Mouse (Mus musculus) kidney, embryonic 14.5 days (tissue): Measurements from ENCODE around the gene 4930486L24Rik. TPM values are rescaled to one million over a fixed set of nuclear protein-coding genes. Genes with fewer than 3 reads are reported as not detected.

Experiments used
- ATAC-seq: fragments of 200-750 bp; cut with Nextera tagmentation; 2 replicates; pipeline ENCODE4 v1.8.0; 2017; ENCODE audit warnings: moderate number of reproducible peaks, mild to moderate bottlenecking, moderate TSS enrichment, moderate library complexity; ENCODE audit not compliant: low FRiP score, low TSS enrichment
- H3K27ac ChIP-seq: fragments of 300-500 bp; sonication (generic); 2 replicates; pipeline ENCODE4 v1.5.1; 2014; ENCODE audit warnings: low read depth, mild to moderate bottlenecking, low read length, moderate library complexity, mixed read lengths
- H3K27me3 ChIP-seq: fragments of 300-500 bp; sonication (generic); 2 replicates; pipeline ENCODE4 v1.6.1; 2014; ENCODE audit warnings: mild to moderate bottlenecking, low read length; ENCODE audit not compliant: control insufficient read depth, insufficient read depth
- H3K36me3 ChIP-seq: fragments of 300-500 bp; sonication (generic); 2 replicates; pipeline ENCODE4 v1.6.1; 2014; ENCODE audit warnings: low read length, mixed read lengths; ENCODE audit not compliant: control insufficient read depth, insufficient read depth
- H3K4me1 ChIP-seq: fragments of 300-500 bp; sonication (generic); 2 replicates; pipeline ENCODE4 v1.6.1; 2014; ENCODE audit warnings: low read length, mixed read lengths; ENCODE audit not compliant: control insufficient read depth, insufficient read depth
- H3K4me2 ChIP-seq: fragments of 300-500 bp; sonication (generic); replicated peaks from 2 replicates; pipeline ENCODE4 v1.6.1; 2014; ENCODE audit warnings: low read depth, mild to moderate bottlenecking, low read length
- H3K4me3 ChIP-seq: fragments of 300-500 bp; sonication (generic); 2 replicates; pipeline ENCODE4 v1.5.1; 2014; ENCODE audit warnings: mild to moderate bottlenecking, low read length
- H3K9ac ChIP-seq: fragments of 300-500 bp; sonication (generic); 2 replicates; pipeline ENCODE4 v1.6.1; 2014; ENCODE audit warnings: low read depth, mild to moderate bottlenecking, low read length, moderate library complexity
- H3K9me3 ChIP-seq: fragments of 300-500 bp; sonication (generic); 2 replicates; pipeline ENCODE4 v1.6.1; 2016; ENCODE audit warnings: low read length; ENCODE audit not compliant: control insufficient read depth
- WGBS: fragments of 180-500 bp; shearing (Covaris S2); extraction: QIAGEN DNeasy Blood & Tissue Kit; methylation state at CpG from one replicate; pipeline ENCODE4 v1.1.7; 2014; 5-methylcytosine and 5-hydroxymethylcytosine counted together
- polyA plus RNA-seq: library from polyadenylated mRNA; unstranded; fragments of >200 nt; fragmentation: Nextera tagmentation; extraction: Ambion mirVana; gene quantifications from 2 replicates; pipeline ENCODE4 v1.2.1, GENCODE M21; 2014

4930486L24Rik gene
- polyA plus RNA-seq, 1 experiment from 2014 or later = 0.15 TPM

GRCm38 (mm10) chr13:60839353-60839902 lies 24.8 kb downstream of the 4930486L24Rik start:
- ATAC-seq = no peak
- no peak overlapping the region for H3K4me3 ChIP-seq
- 67% methylated on average over 2 of the region's 2 CpGs for WGBS

DNA sequence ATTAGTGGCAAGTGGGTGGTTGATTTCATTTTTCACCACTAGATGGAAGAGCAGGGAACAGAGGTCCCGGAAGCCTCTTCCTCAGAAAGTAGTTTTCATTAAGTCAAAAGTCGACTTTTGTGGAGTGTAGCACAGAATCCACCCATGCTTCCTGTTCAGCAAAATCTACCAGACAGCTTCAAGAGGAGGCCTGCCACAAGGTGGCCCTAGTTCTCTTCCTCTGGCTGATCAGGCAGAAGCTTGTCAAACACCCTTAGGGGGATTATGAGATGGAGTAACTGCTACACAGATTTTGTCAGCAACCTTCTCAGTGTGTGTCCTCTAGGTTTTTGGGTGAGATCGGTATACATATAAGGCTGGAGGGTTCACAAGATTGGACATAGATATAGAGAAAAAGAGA lies 38.2 kb downstream of the 4930486L24Rik start:
- Histone ChIP-seq H3K9ac (no peak overlapping the region), H3K4me3 (no peak overlapping the region), H3K4me1 (no peaks in the 10 kb centered on the region), H3K27me3 (no peaks in the 10 kb centered on the region), H3K9me3 (no peaks in the 10 kb centered on the region), H3K27ac (no peak overlapping the region), H3K36me3 (no peaks in the 10 kb centered on the region), H3K4me2 (no peak overlapping the region)
- ATAC-seq = no peak
- WGBS = 64% methylated on average over 3 of the region's 3 CpGs

More at GRCm38 (mm10) chr13:60839353-60839902, 24.8 kb downstream of the 4930486L24Rik start:
- no peak overlapping the region for H3K9ac ChIP-seq
- H3K36me3 ChIP-seq = no peaks in the 10 kb centered on the region
- no peak overlapping the region for H3K4me2 ChIP-seq
- no peaks in the 10 kb centered on the region for H3K4me1 ChIP-seq
- no peaks in the 10 kb centered on the region for H3K9me3 ChIP-seq
- no peak overlapping the region for H3K27ac ChIP-seq
- H3K27me3 ChIP-seq = no peaks in the 10 kb centered on the region

DNA sequence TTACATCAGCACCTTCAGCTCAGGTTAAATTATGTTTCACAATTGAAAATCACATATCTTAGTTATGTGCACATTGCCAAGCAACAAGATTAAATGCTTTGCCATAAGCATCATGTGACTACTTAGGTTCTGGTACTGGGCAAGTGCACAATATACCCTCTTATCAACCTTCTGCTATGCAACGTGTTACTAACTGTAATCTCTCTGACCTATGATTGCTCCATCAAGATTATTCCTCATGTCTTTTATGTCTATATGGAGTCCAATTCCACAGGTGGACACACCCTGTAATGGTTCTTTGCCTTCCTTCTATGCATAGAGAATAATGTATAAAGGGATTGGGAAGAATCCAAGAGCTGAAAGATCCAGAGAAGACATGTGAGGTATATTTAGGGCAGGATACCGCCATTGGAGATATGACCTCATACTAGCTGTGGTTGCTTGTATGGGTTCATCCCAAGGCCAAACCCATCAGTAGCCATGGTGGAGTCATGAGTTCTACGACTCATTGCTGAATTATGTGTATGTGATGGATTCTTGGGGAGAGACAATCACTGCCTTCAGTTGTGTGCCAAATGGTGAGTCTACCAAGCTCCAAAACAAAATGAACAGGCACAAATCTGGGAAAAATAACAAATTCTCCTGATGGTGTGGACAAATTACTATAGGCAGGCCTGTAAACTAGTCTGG lies 43.6 kb downstream of the 4930486L24Rik start:
- WGBS = 68% methylated on average over 3 of the region's 3 CpGs
- no peaks in the 10 kb centered on the region for H3K27me3 ChIP-seq
- no peaks in the 10 kb centered on the region for H3K9me3 ChIP-seq
- H3K4me1 ChIP-seq = no peaks in the 10 kb centered on the region
- ATAC-seq = no peak
- no peak overlapping the region for H3K4me2 ChIP-seq
- no peak overlapping the region for H3K9ac ChIP-seq
- no peaks in the 10 kb centered on the region for H3K36me3 ChIP-seq
- no peak overlapping the region for H3K27ac ChIP-seq
- no peak overlapping the region for H3K4me3 ChIP-seq

DNA sequence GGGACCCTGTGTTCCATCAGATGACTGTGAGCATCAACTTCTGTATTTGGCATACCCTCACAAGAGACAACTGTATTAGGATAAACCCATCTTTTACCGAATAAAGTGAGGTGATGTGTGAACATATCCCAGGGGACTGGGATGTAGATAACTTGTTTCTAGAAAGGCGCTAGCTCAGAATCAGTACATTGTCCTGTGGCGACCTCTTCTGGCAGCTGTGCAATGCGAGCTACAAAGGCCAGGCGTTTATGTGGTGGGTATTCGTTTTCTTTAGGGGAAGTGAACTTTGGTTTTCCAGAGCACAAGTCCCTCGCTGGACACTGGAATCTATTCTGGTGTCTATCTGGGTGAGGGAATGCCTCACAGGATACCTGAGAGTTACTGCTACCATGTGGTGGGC lies 44.8 kb downstream of the 4930486L24Rik start:
- Histone ChIP-seq H3K4me1 (no peaks in the 10 kb centered on the region), H3K4me2 (no peak overlapping the region), H3K9me3 (no peaks in the 10 kb centered on the region), H3K9ac (no peak overlapping the region), H3K36me3 (no peaks in the 10 kb centered on the region), H3K27me3 (no peaks in the 10 kb centered on the region), H3K4me3 (no peak overlapping the region), H3K27ac (no peak overlapping the region)
- 10% methylated on average over 7 of the region's 7 CpGs for WGBS
- no peak for ATAC-seq

DNA sequence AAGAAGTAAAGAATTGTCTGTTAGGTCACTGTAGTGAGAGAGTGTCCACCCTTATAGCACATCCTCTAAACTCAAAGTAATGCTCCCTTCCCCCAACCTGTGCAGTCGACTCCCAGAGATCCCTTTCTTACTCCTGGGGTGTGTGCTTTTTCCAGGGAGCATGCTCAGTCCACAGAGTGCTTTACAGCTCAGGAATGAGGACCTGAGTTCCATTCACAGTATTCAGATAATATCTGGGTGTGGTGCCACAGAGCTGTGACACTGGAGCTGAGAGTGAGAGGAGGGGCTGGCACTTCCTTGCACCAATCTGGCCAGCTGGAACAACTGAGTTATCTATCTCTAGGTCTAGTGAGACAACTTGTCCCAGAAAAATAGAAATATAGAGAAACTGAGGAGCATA lies 50.6 kb downstream of the 4930486L24Rik start:
- WGBS = 71% methylated on average over 1 of the region's 1 CpGs
- Histone ChIP-seq H3K27me3 (no peaks in the 10 kb centered on the region), H3K4me3 (no peak overlapping the region), H3K36me3 (no peaks in the 10 kb centered on the region), H3K4me2 (no peak overlapping the region), H3K9me3 (no peaks in the 10 kb centered on the region), H3K4me1 (no peaks in the 10 kb centered on the region), H3K27ac (no peak overlapping the region), H3K9ac (no peak overlapping the region)
- ATAC-seq = no peak

DNA sequence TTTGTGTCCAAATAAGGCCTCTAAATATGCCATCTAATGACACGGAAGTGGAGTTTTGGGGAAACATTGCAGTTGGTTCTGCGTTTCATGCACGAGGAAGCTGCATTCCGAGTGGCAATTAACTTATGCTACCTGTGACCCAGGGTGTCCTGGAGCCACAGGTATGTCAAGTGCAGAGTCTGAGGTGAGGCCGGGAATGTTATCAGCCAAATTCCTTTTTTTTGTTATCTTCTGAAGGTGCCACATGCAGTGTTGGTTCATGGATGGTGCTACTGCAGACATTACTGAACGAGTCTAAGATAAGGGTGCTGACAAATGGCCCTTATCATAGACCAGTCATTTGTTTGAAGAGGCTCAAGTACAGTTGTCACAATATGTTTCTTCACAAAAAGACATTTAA lies 51.5 kb downstream of the 4930486L24Rik start:
- Histone ChIP-seq H3K36me3 (no peaks in the 10 kb centered on the region), H3K27ac (no peak overlapping the region), H3K4me2 (no peak overlapping the region), H3K9ac (no peak overlapping the region), H3K9me3 (no peaks in the 10 kb centered on the region), H3K4me1 (no peaks in the 10 kb centered on the region), H3K4me3 (no peak overlapping the region), H3K27me3 (no peaks in the 10 kb centered on the region)
- no peak for ATAC-seq
- WGBS = 88% methylated on average over 6 of the region's 6 CpGs

DNA sequence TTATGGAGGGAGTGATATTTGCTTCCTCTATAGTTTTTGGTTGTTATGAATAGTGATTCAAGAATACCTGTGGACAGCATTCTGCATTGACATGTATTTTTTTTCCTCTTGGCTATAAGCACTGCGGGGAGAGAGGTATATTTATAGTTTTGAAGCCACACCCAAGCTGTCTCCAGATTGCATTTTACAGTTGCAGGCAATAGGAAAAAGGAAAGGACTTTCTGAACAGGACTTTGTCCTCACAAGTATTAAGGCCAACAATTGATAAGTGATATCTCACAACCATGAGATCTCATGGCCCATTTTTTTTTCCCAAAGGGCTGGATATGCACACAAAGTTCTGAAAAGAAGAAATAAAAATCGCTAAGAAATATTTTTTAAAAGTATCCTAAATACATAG lies 54.6 kb downstream of the 4930486L24Rik start:
- Histone ChIP-seq H3K4me1 (no peaks in the 10 kb centered on the region), H3K4me3 (no peak overlapping the region), H3K4me2 (no peak overlapping the region), H3K27ac (no peak overlapping the region), H3K9me3 (no peaks in the 10 kb centered on the region), H3K27me3 (no peaks in the 10 kb centered on the region), H3K36me3 (no peaks in the 10 kb centered on the region), H3K9ac (no peak overlapping the region)
- 76% methylated on average over 2 of the region's 2 CpGs for WGBS
- no peak for ATAC-seq

DNA sequence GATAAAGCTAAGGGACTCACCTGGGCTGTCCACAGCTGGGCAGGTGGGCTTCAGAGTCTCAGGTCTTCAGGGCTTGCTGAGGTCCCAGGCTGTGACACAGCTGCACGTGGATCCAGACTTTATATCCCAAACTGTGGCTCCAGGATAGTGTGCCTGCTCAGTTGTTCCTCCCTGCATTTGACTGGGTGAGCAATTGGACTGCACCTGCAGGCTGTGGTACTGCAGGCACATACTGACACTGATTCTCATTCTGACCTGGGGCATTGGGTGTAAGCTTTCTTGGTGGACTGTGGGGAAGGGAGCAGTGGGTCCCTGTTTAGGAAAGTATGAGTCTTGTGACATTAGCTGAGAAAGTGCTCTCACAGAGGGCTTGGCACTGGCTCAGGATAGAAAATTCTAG lies 61.5 kb downstream of the 4930486L24Rik start, which contains the start of gene Ctsll3:
TSS of gene Ctsll3 (minus strand) at position 101 of the 400 bp plus-strand sequence.
- WGBS = 72% methylated on average over 1 of the region's 1 CpGs
- Histone ChIP-seq H3K9me3 (no peaks in the 10 kb centered on the region), H3K4me2 (no peak within 1 kb of the TSS), H3K27ac (no peak within 1 kb of the TSS), H3K36me3 (no peaks in the 10 kb centered on the region), H3K9ac (no peak within 1 kb of the TSS), H3K27me3 (no peaks in the 10 kb centered on the region), H3K4me3 (no peak within 1 kb of the TSS), H3K4me1 (no peaks in the 10 kb centered on the region)
- ATAC-seq = no peak
